Comparison of ENCODE assay signal across 8 mouse cellular contexts in the genomic region with DNA sequence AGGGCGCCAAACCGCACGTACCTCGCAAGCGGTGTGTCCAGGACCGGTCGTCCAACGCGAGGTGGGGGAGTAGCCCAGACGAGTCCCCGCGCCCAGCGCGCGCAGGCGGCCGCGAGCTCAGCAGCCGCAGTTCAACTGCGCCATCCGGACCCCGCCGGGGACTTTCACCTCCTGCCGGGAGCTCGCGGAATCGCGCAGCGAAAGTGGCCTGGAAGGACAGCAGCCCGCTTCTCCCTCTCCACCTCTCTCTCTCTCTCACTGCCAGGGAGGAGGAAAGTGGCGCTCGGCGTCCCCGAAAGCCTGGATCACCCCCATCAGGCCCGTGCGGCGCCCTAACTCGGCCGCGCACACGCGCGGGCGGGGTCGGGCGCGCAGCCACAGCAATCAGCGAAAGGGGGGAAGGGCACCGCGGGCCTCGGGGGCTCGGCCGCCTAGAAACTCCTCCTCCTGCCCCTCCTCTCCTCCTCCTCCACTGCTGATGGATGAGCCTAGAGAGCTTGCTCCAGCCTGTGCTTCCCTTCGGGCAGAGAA. TPM values are rescaled to one million over a fixed set of nuclear protein-coding genes. Genes with fewer than 3 reads are reported as not detected.
DNase-seq lines count a peak whose midpoint lies in the region; ATAC-seq and TF ChIP-seq lines count a peak whose summit lies in the region.

Tgfbr3 (minus strand) TSS at position 396 of the 531 bp plus-strand sequence.

- H3K9me3 ChIP-seq in hindbrain, postnatal 0 days (ENCODE audit: low read length) = no peaks in the 10 kb centered on the region
- no peaks in the 10 kb centered on the region for H3K9me3 ChIP-seq in megakaryocyte, embryonic 14.5 days

- DNase-seq in adrenal gland, adult (ENCODE audit: inconsistent age in 2 of 2, low spot score in 1 of 2) = peak; percentile 95 to 97
- peak; percentile 45 to 67 for DNase-seq in cerebellum, postnatal 4 days (ENCODE audit: low spot score in 2 of 2)
- peak; percentile 85 for DNase-seq in gastrocnemius, postnatal 10 days
- peak; percentile 88 for DNase-seq in hindbrain, postnatal 0 days (ENCODE audit: low spot score)
- peak; percentile 46 to 88 for DNase-seq in left cerebral cortex, postnatal 10 days (ENCODE audit: extremely low spot score in 1 of 2, low spot score in 2 of 2)
- DNase-seq in right cerebral cortex, postnatal 25 days = peak; percentile 71
- DNase-seq in urinary bladder, postnatal 25 days (ENCODE audit: low spot score) = peak; percentile 79

- 0% methylated on average over 48 of the region's 54 CpGs for WGBS in hindbrain, postnatal 0 days

- peak within 1 kb of the TSS; percentile 65; the same call in 1 of the 2 replicates for H3K27ac ChIP-seq in hindbrain, postnatal 0 days

- peak within 1 kb of the TSS; percentile 84 for H3K4me3 ChIP-seq in hindbrain, postnatal 0 days (ENCODE audit: low read length)
- H3K4me3 ChIP-seq in megakaryocyte, embryonic 14.5 days (replicated peaks) = peak within 1 kb of the TSS; percentile 96

- no peaks in the 10 kb centered on the region for H3K36me3 ChIP-seq in hindbrain, postnatal 0 days (ENCODE audit: insufficient read depth, low read length)
- no peaks in the 10 kb centered on the region for H3K36me3 ChIP-seq in megakaryocyte, embryonic 14.5 days (replicated peaks; ENCODE audit: low read length)

- H3K4me2 ChIP-seq in hindbrain, postnatal 0 days (ENCODE audit: low read depth, low read length) = peak within 1 kb of the TSS; percentile 98

- H3K9ac ChIP-seq in hindbrain, postnatal 0 days (replicated peaks; ENCODE audit: low read length) = peak within 1 kb of the TSS; percentile 68

- H3K27me3 ChIP-seq in hindbrain, postnatal 0 days (ENCODE audit: insufficient read depth, low read length) = no peaks in the 10 kb centered on the region; the same call in 1 of the 2 replicates
- H3K27me3 ChIP-seq in megakaryocyte, embryonic 14.5 days (replicated peaks) = peaks cover 53% of the 10 kb centered on the region

- TF ChIP-seq CTCF in hindbrain, postnatal 0 days (IDR thresholded peaks at IDR 0.05; ENCODE audit: low read depth) = peak; percentile 55

- ATAC-seq in hindbrain, postnatal 0 days = peak; percentile 93

- intact Hi-C loops in left cerebral cortex, postnatal 10 days (cut with DNase I) = loop anchor here (10.0 kb wide), 1 partner anchor 134 kb away; no protein-coding TSS in a partner anchor

- H3K4me1 ChIP-seq in hindbrain, postnatal 0 days (ENCODE audit: insufficient read depth, low read length) = no peaks in the 10 kb centered on the region; the same call in 1 of the 2 replicates
- H3K4me1 ChIP-seq in megakaryocyte, embryonic 14.5 days = peaks cover 22% of the 10 kb centered on the region

RNA-seq across cellular contexts. Expression of gene Tgfbr3, which starts in this region (rescaled TPM):
- 10 to 100 TPM; 37.3 to 42.6 TPM for total RNA-seq in gastrocnemius, postnatal 10 days (2021)
- 21.7 and 21.8 TPM in 2 replicates for total RNA-seq in hindbrain, postnatal 0 days (2014; rRNA removed)
- polyA plus RNA-seq in hindbrain, postnatal 0 days (2015; fragmentation: Nextera tagmentation; extraction: Ambion mirVana) = 4.6 and 4.8 TPM in 2 replicates
- total RNA-seq in left cerebral cortex, postnatal 10 days (2021) = 1 to 10 TPM; 7.2 to 7.7 TPM
- polyA plus RNA-seq in megakaryocyte, embryonic 14.5 days (2012; ENCODE audit: insufficient read depth, low replicate concordance) = not detected in 2 replicates

Comparison
In these comparisons a context has a peak if more than half of its experiments do, and no peak if none do; other contexts are left out.
1. Peak in every context shown above with its lines: DNase-seq, ATAC-seq, H3K4me3 ChIP-seq and H3K27ac ChIP-seq.